Mouse (Mus musculus): ENCODE results near the gene Spi1. TPM values are rescaled to one million over a fixed set of nuclear protein-coding genes. Genes with fewer than 3 reads are reported as not detected.
A peak's percentile ranks its signal among the peaks of the same experiment; 100 is the strongest.

The Spi1 gene
- polyA plus RNA-seq, 1 experiment from 2014 or later: 18.2 TPM

GRCm38 (mm10) chr2:91062779-91063606 lies 19.2 kb upstream of the Spi1 start:
- no peak for ATAC-seq (ENCODE audit: low read depth)
- no peak overlapping the region for H3K27ac ChIP-seq (ENCODE audit: low read length)
- no peaks in the 10 kb centered on the region for H3K27me3 ChIP-seq (ENCODE audit: control insufficient read depth, insufficient read depth, low read depth, low read length)
- peaks cover 20% of the 10 kb centered on the region for H3K4me1 ChIP-seq (ENCODE audit: control insufficient read depth, low read depth, low read length)
- no peak overlapping the region for H3K4me3 ChIP-seq (ENCODE audit: low read depth, low read length)
- no peak overlapping the region for H3K9ac ChIP-seq (ENCODE audit: low read depth, low read length)
- WGBS (ENCODE audit: insufficient replicate concordance): 83% methylated on average over 16 of the region's 16 CpGs
- H3K36me3 ChIP-seq (ENCODE audit: control insufficient read depth, insufficient read depth): peaks cover 36% of the 10 kb centered on the region
- no peak overlapping the region for H3K4me2 ChIP-seq (ENCODE audit: low read depth, low read length)
- no peaks in the 10 kb centered on the region for H3K9me3 ChIP-seq (replicated peaks; ENCODE audit: control insufficient read depth, low read length)

GRCm38 (mm10) chr2:91064211-91064610 lies 18.0 kb upstream of the Spi1 start:
- H3K27ac ChIP-seq (ENCODE audit: low read length): no peak overlapping the region
- WGBS (ENCODE audit: insufficient replicate concordance): 87% methylated on average over 6 of the region's 6 CpGs

GRCm38 (mm10) chr2:91065544-91065943 lies 16.6 kb upstream of the Spi1 start:
- Histone ChIP-seq H3K9ac (ENCODE audit: low read depth, low read length) (no peak overlapping the region), H3K27ac (ENCODE audit: low read length) (no peak overlapping the region), H3K4me1 (ENCODE audit: control insufficient read depth, low read depth, low read length) (peaks cover 31% of the 10 kb centered on the region), H3K4me2 (ENCODE audit: low read depth, low read length) (no peak overlapping the region), H3K27me3 (ENCODE audit: control insufficient read depth, insufficient read depth, low read depth, low read length) (no peaks in the 10 kb centered on the region), H3K36me3 (ENCODE audit: control insufficient read depth, insufficient read depth) (peaks cover 22% of the 10 kb centered on the region), H3K9me3 (replicated peaks; ENCODE audit: control insufficient read depth, low read length) (no peaks in the 10 kb centered on the region), H3K4me3 (ENCODE audit: low read depth, low read length) (no peak overlapping the region)
- 38% methylated on average over 3 of the region's 3 CpGs for WGBS (ENCODE audit: insufficient replicate concordance)
- ATAC-seq (ENCODE audit: low read depth): no peak

More at GRCm38 (mm10) chr2:91064211-91064610, 18.0 kb upstream of the Spi1 start:
- Histone ChIP-seq H3K27me3 (ENCODE audit: control insufficient read depth, insufficient read depth, low read depth, low read length) (no peaks in the 10 kb centered on the region), H3K9me3 (replicated peaks; ENCODE audit: control insufficient read depth, low read length) (no peaks in the 10 kb centered on the region), H3K36me3 (ENCODE audit: control insufficient read depth, insufficient read depth) (peaks cover 26% of the 10 kb centered on the region), H3K4me3 (ENCODE audit: low read depth, low read length) (no peak overlapping the region), H3K4me2 (ENCODE audit: low read depth, low read length) (no peak overlapping the region), H3K9ac (ENCODE audit: low read depth, low read length) (no peak overlapping the region), H3K4me1 (ENCODE audit: control insufficient read depth, low read depth, low read length) (peaks cover 28% of the 10 kb centered on the region)
- ATAC-seq (ENCODE audit: low read depth): no peak

DNA sequence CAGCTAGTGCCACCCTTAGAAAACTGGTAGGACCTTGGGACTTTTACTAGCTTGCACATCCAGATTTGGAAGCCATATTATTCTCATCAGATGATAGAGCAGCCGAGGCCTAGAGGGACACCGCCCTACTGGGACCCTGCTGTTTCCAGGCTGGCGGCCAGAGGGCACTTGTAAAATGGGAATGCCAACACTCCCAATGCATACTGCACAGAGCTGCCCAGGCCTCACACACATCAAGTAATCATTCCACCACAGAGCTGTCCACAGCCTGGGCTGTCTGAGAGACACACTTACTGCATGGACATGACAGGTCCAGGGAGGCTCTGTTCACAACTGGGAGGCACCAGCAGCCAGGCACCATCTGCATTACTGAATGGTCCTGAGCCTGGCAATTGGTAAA lies 15.7 kb upstream of the Spi1 start:
- Histone ChIP-seq H3K27ac (ENCODE audit: low read length) (no peak overlapping the region), H3K4me2 (ENCODE audit: low read depth, low read length) (no peak overlapping the region), H3K4me3 (ENCODE audit: low read depth, low read length) (no peak overlapping the region), H3K9ac (ENCODE audit: low read depth, low read length) (no peak overlapping the region), H3K36me3 (ENCODE audit: control insufficient read depth, insufficient read depth) (peaks cover 22% of the 10 kb centered on the region), H3K4me1 (ENCODE audit: control insufficient read depth, low read depth, low read length) (peaks cover 28% of the 10 kb centered on the region), H3K9me3 (replicated peaks; ENCODE audit: control insufficient read depth, low read length) (no peaks in the 10 kb centered on the region), H3K27me3 (ENCODE audit: control insufficient read depth, insufficient read depth, low read depth, low read length) (no peaks in the 10 kb centered on the region)
- ATAC-seq (ENCODE audit: low read depth): no peak
- WGBS (ENCODE audit: insufficient replicate concordance): 73% methylated on average over 3 of the region's 3 CpGs

DNA sequence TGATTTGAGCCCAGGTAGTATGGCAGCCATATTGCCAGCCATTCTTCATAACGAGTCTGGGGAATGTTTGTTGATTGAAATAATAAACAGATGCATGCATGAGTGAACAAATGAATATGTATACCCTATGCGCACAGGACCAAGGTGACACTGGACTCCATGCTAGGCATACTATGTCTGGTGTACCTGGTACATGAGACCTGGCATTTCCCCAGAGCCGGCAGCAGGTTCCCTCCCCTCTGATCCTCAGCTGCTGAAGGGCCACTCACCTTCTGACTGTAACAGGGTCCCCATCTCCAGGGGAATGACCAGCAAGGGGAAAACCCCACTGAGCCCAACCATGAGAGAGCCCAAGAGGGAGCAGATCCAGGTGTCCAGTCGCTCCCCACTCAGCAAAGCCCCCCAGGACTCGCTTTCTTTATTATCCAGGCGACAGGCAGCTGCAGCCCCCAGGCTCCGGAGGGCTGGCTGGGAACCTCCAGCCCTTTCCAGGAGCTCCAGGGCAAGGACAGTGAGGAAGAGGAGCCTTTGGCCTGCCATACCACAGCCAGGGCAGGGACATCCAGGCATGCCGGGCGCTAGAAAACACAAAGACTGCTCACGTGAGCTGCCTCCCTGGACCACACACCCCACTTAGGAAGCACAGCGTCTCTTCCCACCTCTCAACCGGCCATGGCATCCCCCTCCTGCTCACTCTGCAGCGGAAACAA lies 13.9 kb upstream of the Spi1 start:
- Histone ChIP-seq H3K4me2 (ENCODE audit: low read depth, low read length) (peak overlapping the region; percentile 94; the same call in 1 of the 2 replicates), H3K27me3 (ENCODE audit: control insufficient read depth, insufficient read depth, low read depth, low read length) (no peaks in the 10 kb centered on the region), H3K4me3 (ENCODE audit: low read depth, low read length) (no peak overlapping the region; the same call in 1 of the 2 replicates), H3K9ac (ENCODE audit: low read depth, low read length) (no peak overlapping the region; the same call in 1 of the 2 replicates), H3K36me3 (ENCODE audit: control insufficient read depth, insufficient read depth) (peaks cover 6% of the 10 kb centered on the region), H3K27ac (ENCODE audit: low read length) (no peak overlapping the region), H3K9me3 (replicated peaks; ENCODE audit: control insufficient read depth, low read length) (no peaks in the 10 kb centered on the region), H3K4me1 (ENCODE audit: control insufficient read depth, low read depth, low read length) (peaks cover 24% of the 10 kb centered on the region)
- no peak for ATAC-seq (ENCODE audit: low read depth)
- WGBS (ENCODE audit: insufficient replicate concordance): 74% methylated on average over 13 of the region's 13 CpGs

GRCm38 (mm10) chr2:91068872-91069165 lies 13.4 kb upstream of the Spi1 start:
- peaks cover 6% of the 10 kb centered on the region; the same call in 1 of the 2 replicates for H3K36me3 ChIP-seq (ENCODE audit: control insufficient read depth, insufficient read depth)
- H3K4me1 ChIP-seq (ENCODE audit: control insufficient read depth, low read depth, low read length): peaks cover 24% of the 10 kb centered on the region
- no peak for ATAC-seq (ENCODE audit: low read depth)
- H3K9ac ChIP-seq (ENCODE audit: low read depth, low read length): no peak overlapping the region; the same call in 1 of the 2 replicates
- no peaks in the 10 kb centered on the region for H3K27me3 ChIP-seq (ENCODE audit: control insufficient read depth, insufficient read depth, low read depth, low read length)
- no peak overlapping the region; the same call in 1 of the 2 replicates for H3K4me3 ChIP-seq (ENCODE audit: low read depth, low read length)
- H3K9me3 ChIP-seq (replicated peaks; ENCODE audit: control insufficient read depth, low read length): no peaks in the 10 kb centered on the region
- H3K27ac ChIP-seq (ENCODE audit: low read length): no peak overlapping the region
- 69% methylated on average over 6 of the region's 6 CpGs for WGBS (ENCODE audit: insufficient replicate concordance)
- H3K4me2 ChIP-seq (ENCODE audit: low read depth, low read length): peak overlapping the region; percentile 94

- peak overlapping the region; percentile 94 for H3K4me2 ChIP-seq (ENCODE audit: low read depth, low read length)
- peak overlapping the region; percentile 80 for H3K27ac ChIP-seq (ENCODE audit: low read length)
- H3K9me3 ChIP-seq (replicated peaks; ENCODE audit: control insufficient read depth, low read length): no peaks in the 10 kb centered on the region
- WGBS (ENCODE audit: insufficient replicate concordance): 9% methylated on average over 14 of the region's 14 CpGs
- ATAC-seq (ENCODE audit: low read depth): no peak
- H3K36me3 ChIP-seq (ENCODE audit: control insufficient read depth, insufficient read depth): peaks cover 3% of the 10 kb centered on the region; the same call in 1 of the 2 replicates
- H3K9ac ChIP-seq (ENCODE audit: low read depth, low read length): peak overlapping the region; percentile 79
- H3K4me1 ChIP-seq (ENCODE audit: control insufficient read depth, low read depth, low read length): peaks cover 24% of the 10 kb centered on the region
- no peaks in the 10 kb centered on the region for H3K27me3 ChIP-seq (ENCODE audit: control insufficient read depth, insufficient read depth, low read depth, low read length)
- H3K4me3 ChIP-seq (ENCODE audit: low read depth, low read length): peak overlapping the region; percentile 80
Measured at GRCm38 (mm10) chr2:91069306-91070000, 12.7 kb upstream of the Spi1 start.

GRCm38 (mm10) chr2:91070076-91070800 lies 12.0 kb upstream of the Spi1 start, which contains the start of gene Slc39a13:
Gene Slc39a13 (minus strand): TSS chr2:91070417.
- no peaks in the 10 kb centered on the region for H3K9me3 ChIP-seq (replicated peaks; ENCODE audit: control insufficient read depth, low read length)
- under 1% methylated on average over 69 of the region's 69 CpGs for WGBS (ENCODE audit: insufficient replicate concordance)
- H3K36me3 ChIP-seq (ENCODE audit: control insufficient read depth, insufficient read depth): no peaks in the 10 kb centered on the region
- peak; percentile 95 for ATAC-seq (ENCODE audit: low read depth)
- peak within 1 kb of the TSS; percentile 80 for H3K27ac ChIP-seq (ENCODE audit: low read length)
- peak within 1 kb of the TSS; percentile 79 for H3K9ac ChIP-seq (ENCODE audit: low read depth, low read length)
- H3K27me3 ChIP-seq (ENCODE audit: control insufficient read depth, insufficient read depth, low read depth, low read length): no peaks in the 10 kb centered on the region
- H3K4me3 ChIP-seq (ENCODE audit: low read depth, low read length): peak within 1 kb of the TSS; percentile 80
- peaks cover 24% of the 10 kb centered on the region for H3K4me1 ChIP-seq (ENCODE audit: control insufficient read depth, low read depth, low read length)
- H3K4me2 ChIP-seq (ENCODE audit: low read depth, low read length): peak within 1 kb of the TSS; percentile 94
